Mouse (Mus musculus): ENCODE results near the gene Troap.

Troap gene

GRCm38 (mm10) chr15:99113396-99113975, 39.1 kb downstream of the Troap start:
- DNase-seq (ENCODE audit: low read depth in 1 of 2, low spot score in 2 of 2) = no peak

- DNase-seq (ENCODE audit: low read depth in 1 of 2, low spot score in 2 of 2) = no peak
Observed at GRCm38 (mm10) chr15:99114312-99115064, 40.1 kb downstream of the Troap start.

GRCm38 (mm10) chr15:99115065-99115423, 40.7 kb downstream of the Troap start:
- DNase-seq (ENCODE audit: low read depth in 1 of 2, low spot score in 2 of 2) = no peak

- DNase-seq (ENCODE audit: low read depth in 1 of 2, low spot score in 2 of 2) = no peak
Observed at GRCm38 (mm10) chr15:99116539-99116938, 42.2 kb downstream of the Troap start.

GRCm38 (mm10) chr15:99120814-99121213, 46.4 kb downstream of the Troap start:
- DNase-seq (ENCODE audit: low read depth in 1 of 2, low spot score in 2 of 2) = no peak

GRCm38 (mm10) chr15:99122642-99123041, 48.3 kb downstream of the Troap start:
- no peak for DNase-seq (ENCODE audit: low read depth in 1 of 2, low spot score in 2 of 2)

- no peak for DNase-seq (ENCODE audit: low read depth in 1 of 2, low spot score in 2 of 2)
Observed at GRCm38 (mm10) chr15:99125711-99126080, 51.3 kb downstream of the Troap start, which contains the start of gene Spats2. Gene Spats2, plus strand, starts transcription at chr15:99125916.

GRCm38 (mm10) chr15:99126081-99126815, 51.9 kb downstream of the Troap start:
- no peak for DNase-seq (ENCODE audit: low read depth in 1 of 2, low spot score in 2 of 2)

GRCm38 (mm10) chr15:99126816-99127365, 52.5 kb downstream of the Troap start:
- DNase-seq (ENCODE audit: low read depth in 1 of 2, low spot score in 2 of 2) = no peak

GRCm38 (mm10) chr15:99127851-99128522, 53.6 kb downstream of the Troap start:
- no peak for DNase-seq (ENCODE audit: low read depth in 1 of 2, low spot score in 2 of 2)

- no peak for DNase-seq (ENCODE audit: low read depth in 1 of 2, low spot score in 2 of 2)
Observed at GRCm38 (mm10) chr15:99129441-99129840, 55.1 kb downstream of the Troap start.

- DNase-seq (ENCODE audit: low read depth in 1 of 2, low spot score in 2 of 2) = no peak
Observed at GRCm38 (mm10) chr15:99129956-99130910, 55.9 kb downstream of the Troap start.
